Mouse (Mus musculus) forebrain, embryonic 16.5 days (tissue): ENCODE data around the gene Poc1a. TPM values are rescaled to one million over a fixed set of nuclear protein-coding genes. Genes with fewer than 3 reads are reported as not detected.

Source experiments
- ATAC-seq: fragments of 200-750 bp; cut with Nextera tagmentation; 2 replicates; pipeline ENCODE4 v1.8.0; 2017; ENCODE audit warnings: mild to moderate bottlenecking, moderate library complexity
- H3K27ac ChIP-seq: fragments of 300-500 bp; sonication (generic); 2 replicates; pipeline ENCODE4 v1.5.1; 2014; ENCODE audit warnings: low read length, control low read depth
- H3K27me3 ChIP-seq: fragments of 300-500 bp; sonication (generic); replicated peaks from 2 replicates; pipeline ENCODE4 v1.6.1; 2014; ENCODE audit warnings: low read length; ENCODE audit not compliant: control insufficient read depth, insufficient read depth
- H3K36me3 ChIP-seq: fragments of 300-500 bp; sonication (generic); 2 replicates; pipeline ENCODE4 v1.6.1; 2014; ENCODE audit not compliant: control insufficient read depth, insufficient read depth
- H3K4me1 ChIP-seq: fragments of 300-500 bp; sonication (generic); replicated peaks from 2 replicates; pipeline ENCODE4 v1.6.1; 2014; ENCODE audit warnings: low read length; ENCODE audit not compliant: control insufficient read depth, insufficient read depth
- H3K4me2 ChIP-seq: fragments of 300-500 bp; sonication (generic); 2 replicates; pipeline ENCODE4 v1.6.1; 2014; ENCODE audit warnings: mild to moderate bottlenecking, low read length, control low read depth
- H3K4me3 ChIP-seq: fragments of 300-500 bp; sonication (generic); replicated peaks from 2 replicates; pipeline ENCODE4 v1.5.1; 2014; ENCODE audit warnings: mild to moderate bottlenecking, low read length, control low read depth
- H3K9ac ChIP-seq: fragments of 300-500 bp; sonication (generic); replicated peaks from 2 replicates; pipeline ENCODE4 v1.6.1; 2014; ENCODE audit warnings: low read depth, low read length, control low read depth
- H3K9me3 ChIP-seq: fragments of 300-500 bp; sonication (generic); 2 replicates; pipeline ENCODE4 v1.6.1; 2016; ENCODE audit warnings: low read length; ENCODE audit not compliant: control insufficient read depth
- WGBS: fragments of 180-500 bp; shearing (Covaris S2); extraction: QIAGEN DNeasy Blood & Tissue Kit; methylation state at CpG from one replicate; pipeline ENCODE4 v1.1.7; 2014; 5-methylcytosine and 5-hydroxymethylcytosine counted together
- polyA plus RNA-seq: library from polyadenylated mRNA; unstranded; fragments of >200 nt; fragmentation: Nextera tagmentation; extraction: Ambion mirVana; gene quantifications from 2 replicates; pipeline ENCODE4 v1.2.1, GENCODE M21; 2015

Gene Poc1a
- polyA plus RNA-seq, 1 experiment from 2014 or later = 11.6 TPM

- Histone ChIP-seq H3K4me2 (no peak overlapping the region), H3K4me3 (no peak overlapping the region), H3K4me1 (peaks cover 15% of the 10 kb centered on the region), H3K27me3 (no peaks in the 10 kb centered on the region), H3K36me3 (no peaks in the 10 kb centered on the region), H3K27ac (no peak overlapping the region), H3K9ac (no peak overlapping the region), H3K9me3 (no peaks in the 10 kb centered on the region)
- WGBS = 85% methylated on average over 4 of the region's 4 CpGs
- ATAC-seq = no peak
Measured at GRCm38 (mm10) chr9:106339730-106340129, 58.9 kb downstream of the Poc1a start.

DNA sequence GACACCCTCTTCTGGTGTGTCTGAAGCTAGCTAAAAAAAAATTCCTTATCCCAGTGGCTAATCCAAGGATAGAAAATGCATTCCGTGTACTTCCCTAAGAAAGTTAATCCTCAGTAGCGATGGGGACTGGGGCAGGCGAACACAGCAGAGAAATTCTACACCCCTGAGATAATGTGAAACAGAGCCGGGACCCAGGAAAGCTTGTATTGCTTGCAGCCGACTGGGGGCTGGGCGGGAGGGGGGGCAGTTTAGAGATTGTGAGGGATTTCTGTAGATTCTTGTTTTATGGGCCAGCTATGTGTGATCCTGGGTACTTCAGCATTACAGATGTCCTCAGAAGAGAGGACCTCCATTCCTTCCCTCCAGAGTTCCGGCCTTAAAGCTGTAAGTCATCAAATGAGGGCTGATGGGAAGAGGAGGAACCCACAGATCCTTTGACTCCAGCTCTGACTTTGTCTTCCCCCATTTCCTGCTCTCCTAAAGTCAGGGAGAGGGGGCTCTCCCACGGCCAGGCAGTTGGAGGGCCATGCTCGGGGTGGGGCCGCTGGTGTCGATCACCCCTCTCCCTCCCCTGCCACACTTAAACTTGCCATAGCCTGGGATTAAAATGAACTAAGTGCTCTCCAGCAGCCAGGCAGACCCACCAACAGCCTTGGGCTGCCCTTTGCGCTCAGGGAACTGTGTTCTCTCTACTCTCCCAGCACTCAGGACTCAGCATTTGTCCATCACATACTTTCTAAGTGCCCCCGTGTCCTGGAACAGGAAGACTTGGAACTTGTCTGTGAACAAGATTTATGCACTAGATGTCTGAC, 59.8 kb downstream of the Poc1a start:
- peaks cover 18% of the 10 kb centered on the region for H3K4me1 ChIP-seq
- H3K27ac ChIP-seq = no peak overlapping the region
- no peaks in the 10 kb centered on the region for H3K9me3 ChIP-seq
- H3K36me3 ChIP-seq = no peaks in the 10 kb centered on the region
- H3K9ac ChIP-seq = no peak overlapping the region
- H3K4me3 ChIP-seq = no peak overlapping the region
- no peaks in the 10 kb centered on the region for H3K27me3 ChIP-seq
- 66% methylated on average over 13 of the region's 13 CpGs for WGBS
- no peak for ATAC-seq
- H3K4me2 ChIP-seq = no peak overlapping the region

- H3K4me3 ChIP-seq = no peak overlapping the region
- ATAC-seq = no peak
- no peak overlapping the region for H3K27ac ChIP-seq
- H3K9ac ChIP-seq = no peak overlapping the region
- H3K4me1 ChIP-seq = peaks cover 18% of the 10 kb centered on the region
- no peak overlapping the region for H3K4me2 ChIP-seq
- no peaks in the 10 kb centered on the region for H3K36me3 ChIP-seq
- 85% methylated on average over 3 of the region's 3 CpGs for WGBS
- no peaks in the 10 kb centered on the region for H3K27me3 ChIP-seq
- no peaks in the 10 kb centered on the region for H3K9me3 ChIP-seq
Measured at GRCm38 (mm10) chr9:106341313-106341686, 60.4 kb downstream of the Poc1a start.

DNA sequence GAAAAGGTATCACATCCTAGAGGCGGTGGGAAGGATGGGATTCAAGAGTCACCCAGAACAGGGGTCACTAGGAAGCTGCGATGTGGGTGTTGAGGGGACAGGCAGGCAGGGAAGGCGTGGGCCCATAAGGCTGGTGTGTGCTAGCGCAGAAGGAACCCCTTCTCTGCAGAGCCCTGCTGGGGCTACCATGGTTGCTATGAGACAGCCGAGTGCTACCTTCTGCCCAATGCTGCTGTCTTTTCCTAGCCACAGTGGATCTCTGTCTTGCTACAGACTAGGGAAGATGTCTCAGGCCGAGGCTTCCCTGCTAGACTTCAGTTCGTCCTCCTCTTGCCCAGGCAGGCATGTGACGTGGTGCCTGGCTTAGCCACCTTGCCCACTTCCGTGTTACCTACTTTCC, 61.7 kb downstream of the Poc1a start:
- Histone ChIP-seq H3K27ac (no peak overlapping the region), H3K4me3 (no peak overlapping the region), H3K27me3 (no peaks in the 10 kb centered on the region), H3K4me1 (peaks cover 18% of the 10 kb centered on the region), H3K4me2 (no peak overlapping the region), H3K36me3 (no peaks in the 10 kb centered on the region), H3K9ac (no peak overlapping the region), H3K9me3 (no peaks in the 10 kb centered on the region)
- WGBS = 87% methylated on average over 9 of the region's 9 CpGs
- ATAC-seq = no peak

DNA sequence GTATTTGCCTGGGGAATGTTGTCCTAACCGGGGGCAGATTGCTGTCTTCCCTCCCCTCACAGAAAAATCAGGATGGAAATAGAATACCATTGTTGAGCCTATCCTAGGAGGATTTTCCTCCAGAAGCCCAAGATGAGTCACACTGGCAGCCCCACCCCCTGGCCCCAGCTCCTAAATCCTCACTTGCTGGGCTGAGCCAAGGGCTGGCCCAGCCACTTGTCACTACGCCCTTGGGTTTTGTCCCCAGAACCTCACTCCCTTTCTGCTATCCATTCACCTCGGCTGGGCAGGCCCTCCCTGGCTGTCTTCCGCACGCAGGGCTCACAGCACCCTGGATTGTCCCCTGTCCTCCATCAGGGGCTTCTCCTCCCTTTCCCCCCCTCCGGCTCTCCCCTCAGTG, 64.3 kb downstream of the Poc1a start:
- no peak overlapping the region for H3K27ac ChIP-seq
- no peak for ATAC-seq
- H3K9ac ChIP-seq = no peak overlapping the region
- no peaks in the 10 kb centered on the region for H3K9me3 ChIP-seq
- H3K4me1 ChIP-seq = peaks cover 3% of the 10 kb centered on the region; the same call in 1 of the 2 replicates
- H3K4me3 ChIP-seq = no peak overlapping the region
- no peak overlapping the region for H3K4me2 ChIP-seq
- 21% methylated on average over 6 of the region's 6 CpGs for WGBS
- no peaks in the 10 kb centered on the region for H3K27me3 ChIP-seq
- no peaks in the 10 kb centered on the region for H3K36me3 ChIP-seq

DNA sequence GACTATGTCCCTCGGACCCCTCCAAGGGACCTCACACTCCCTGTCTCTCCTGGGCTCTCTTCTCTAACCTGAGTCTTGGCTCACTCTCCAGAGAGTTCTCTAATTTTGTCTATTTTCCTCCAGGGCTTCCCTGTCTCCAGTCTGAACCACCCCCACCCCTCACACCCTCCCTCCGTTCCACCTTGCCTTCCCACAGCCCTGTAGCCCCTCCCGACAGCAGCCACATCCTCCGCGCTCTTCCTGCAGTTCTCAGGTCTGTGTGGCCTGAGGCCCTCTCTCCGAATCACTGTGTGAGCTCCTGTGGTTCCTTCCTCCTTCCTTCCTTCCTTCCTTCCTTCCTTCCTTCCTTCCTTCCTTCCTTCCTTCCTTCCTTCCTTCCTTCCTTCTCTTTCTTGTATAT, 64.8 kb downstream of the Poc1a start:
- Histone ChIP-seq H3K27me3 (no peaks in the 10 kb centered on the region), H3K4me3 (no peak overlapping the region), H3K9ac (no peak overlapping the region), H3K4me2 (no peak overlapping the region), H3K9me3 (no peaks in the 10 kb centered on the region), H3K4me1 (peaks cover 3% of the 10 kb centered on the region; the same call in 1 of the 2 replicates), H3K27ac (no peak overlapping the region), H3K36me3 (no peaks in the 10 kb centered on the region)
- no peak for ATAC-seq
- WGBS = 47% methylated on average over 6 of the region's 6 CpGs

- Histone ChIP-seq H3K9me3 (no peaks in the 10 kb centered on the region), H3K4me3 (no peak overlapping the region), H3K4me1 (peaks cover 3% of the 10 kb centered on the region; the same call in 1 of the 2 replicates), H3K9ac (no peak overlapping the region), H3K27ac (no peak overlapping the region), H3K27me3 (no peaks in the 10 kb centered on the region), H3K36me3 (no peaks in the 10 kb centered on the region), H3K4me2 (no peak overlapping the region)
- 79% methylated on average over 10 of the region's 10 CpGs for WGBS
- ATAC-seq = no peak
Measured at GRCm38 (mm10) chr9:106348281-106348680, 67.4 kb downstream of the Poc1a start.

DNA sequence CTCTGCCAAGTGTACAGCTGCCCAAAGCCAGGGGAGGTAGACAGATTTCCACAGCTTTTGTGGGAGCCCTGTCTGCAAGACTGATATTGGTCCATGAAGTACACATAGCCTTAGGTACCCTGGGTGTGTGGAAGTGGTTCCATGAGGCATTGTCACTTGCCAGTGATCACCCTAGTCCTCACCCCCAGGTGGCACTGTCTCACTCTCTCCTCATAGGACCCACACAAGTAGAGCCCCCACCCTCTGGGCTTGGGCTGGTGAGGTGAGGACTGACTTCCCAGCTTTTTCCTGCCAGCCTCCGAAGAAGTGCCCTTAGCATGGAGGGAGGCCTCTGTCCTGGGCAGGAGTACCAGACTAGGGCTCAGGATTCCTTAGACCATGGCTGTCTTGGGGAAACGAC, 68.2 kb downstream of the Poc1a start:
- no peak overlapping the region for H3K9ac ChIP-seq
- H3K4me1 ChIP-seq = peaks cover 3% of the 10 kb centered on the region; the same call in 1 of the 2 replicates
- no peak overlapping the region for H3K4me2 ChIP-seq
- no peaks in the 10 kb centered on the region for H3K36me3 ChIP-seq
- WGBS = 41% methylated on average over 2 of the region's 2 CpGs
- no peak for ATAC-seq
- no peaks in the 10 kb centered on the region for H3K9me3 ChIP-seq
- no peak overlapping the region for H3K27ac ChIP-seq
- H3K4me3 ChIP-seq = no peak overlapping the region
- no peaks in the 10 kb centered on the region for H3K27me3 ChIP-seq

GRCm38 (mm10) chr9:106351178-106351577, 70.3 kb downstream of the Poc1a start:
- no peak overlapping the region for H3K9ac ChIP-seq
- WGBS = 59% methylated on average over 6 of the region's 6 CpGs
- no peaks in the 10 kb centered on the region for H3K36me3 ChIP-seq
- no peak for ATAC-seq
- H3K4me2 ChIP-seq = no peak overlapping the region
- H3K9me3 ChIP-seq = no peaks in the 10 kb centered on the region
- no peak overlapping the region for H3K27ac ChIP-seq
- H3K27me3 ChIP-seq = no peaks in the 10 kb centered on the region
- no peaks in the 10 kb centered on the region for H3K4me1 ChIP-seq
- no peak overlapping the region for H3K4me3 ChIP-seq
